Mouse (Mus musculus): ENCODE results near the gene Fbxo6. TPM values are rescaled to one million over a fixed set of nuclear protein-coding genes. Genes with fewer than 3 reads are reported as not detected.

Gene Fbxo6
- polyA plus RNA-seq, 1 experiment from 2014 or later, result 13.1 TPM

DNA sequence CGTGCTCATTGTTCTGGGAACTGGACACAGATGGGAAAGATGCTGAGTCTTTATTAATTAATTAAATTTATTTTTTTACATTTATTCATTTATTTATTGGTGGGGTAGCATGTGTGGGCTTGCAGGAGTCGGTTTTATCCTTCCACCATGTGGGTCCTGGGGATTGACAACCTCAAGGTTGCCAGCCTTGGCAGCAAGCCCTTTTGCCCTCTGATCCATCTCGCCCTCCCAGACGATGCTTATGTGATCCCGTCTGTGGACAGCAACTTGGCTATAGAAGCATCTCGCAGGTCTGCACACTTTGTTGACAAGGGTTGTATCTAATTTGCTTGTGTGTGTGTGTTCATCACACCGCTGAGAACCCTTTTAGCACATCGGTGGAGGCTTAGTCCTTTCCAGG lies 14.4 kb downstream of the Fbxo6 start:
- Histone ChIP-seq H3K4me2 (no peak overlapping the region), H3K4me1 (ENCODE audit: control insufficient read depth, insufficient read depth, low read length) (peaks cover 12% of the 10 kb centered on the region), H3K36me3 (ENCODE audit: control insufficient read depth, insufficient read depth, low read length) (no peaks in the 10 kb centered on the region), H3K9me3 (ENCODE audit: control insufficient read depth, low read length) (no peaks in the 10 kb centered on the region), H3K4me3 (ENCODE audit: low read depth, low read length) (no peak overlapping the region), H3K27me3 (ENCODE audit: control insufficient read depth, insufficient read depth, low read length) (peaks cover 8% of the 10 kb centered on the region), H3K9ac (ENCODE audit: low read length) (no peak overlapping the region), H3K27ac (ENCODE audit: low read depth, low read length) (no peak overlapping the region)
- ATAC-seq (ENCODE audit: low FRiP score) (no peak), DNase-seq (ENCODE audit: low spot score, missing footprints) (no peak)
- 71% methylated on average over 8 of the region's 8 CpGs for WGBS

DNA sequence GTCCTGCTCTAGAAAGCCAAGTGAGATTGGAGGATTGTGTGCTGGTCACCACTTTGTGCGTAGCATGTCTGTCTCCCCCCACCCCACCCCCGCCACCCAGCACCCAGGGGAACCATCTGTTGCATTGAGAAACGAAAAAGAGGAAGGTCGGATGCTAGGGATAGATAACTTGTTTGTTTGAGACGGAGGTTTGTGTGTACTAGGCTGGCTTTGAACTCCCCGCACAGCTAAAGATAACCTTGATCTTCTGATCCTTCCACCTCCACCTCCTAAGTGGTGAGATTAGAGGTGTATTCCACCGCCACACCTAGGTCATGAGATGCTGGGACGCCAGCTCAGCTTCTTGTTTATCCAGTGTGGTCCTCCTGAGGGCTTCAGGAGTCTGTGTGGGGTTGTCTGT lies 17.0 kb downstream of the Fbxo6 start:
- DNase-seq (ENCODE audit: low spot score, missing footprints) (no peak), ATAC-seq (ENCODE audit: low FRiP score) (no peak)
- H3K9ac ChIP-seq (ENCODE audit: low read length), result no peak overlapping the region
- H3K27ac ChIP-seq (ENCODE audit: low read depth, low read length), result no peak overlapping the region
- no peaks in the 10 kb centered on the region for H3K9me3 ChIP-seq (ENCODE audit: control insufficient read depth, low read length)
- peaks cover 15% of the 10 kb centered on the region for H3K27me3 ChIP-seq (ENCODE audit: control insufficient read depth, insufficient read depth, low read length)
- no peak overlapping the region for H3K4me2 ChIP-seq
- peaks cover 22% of the 10 kb centered on the region for H3K4me1 ChIP-seq (ENCODE audit: control insufficient read depth, insufficient read depth, low read length)
- no peak overlapping the region for H3K4me3 ChIP-seq (ENCODE audit: low read depth, low read length)
- H3K36me3 ChIP-seq (ENCODE audit: control insufficient read depth, insufficient read depth, low read length), result no peaks in the 10 kb centered on the region
- 80% methylated on average over 8 of the region's 8 CpGs for WGBS

DNA sequence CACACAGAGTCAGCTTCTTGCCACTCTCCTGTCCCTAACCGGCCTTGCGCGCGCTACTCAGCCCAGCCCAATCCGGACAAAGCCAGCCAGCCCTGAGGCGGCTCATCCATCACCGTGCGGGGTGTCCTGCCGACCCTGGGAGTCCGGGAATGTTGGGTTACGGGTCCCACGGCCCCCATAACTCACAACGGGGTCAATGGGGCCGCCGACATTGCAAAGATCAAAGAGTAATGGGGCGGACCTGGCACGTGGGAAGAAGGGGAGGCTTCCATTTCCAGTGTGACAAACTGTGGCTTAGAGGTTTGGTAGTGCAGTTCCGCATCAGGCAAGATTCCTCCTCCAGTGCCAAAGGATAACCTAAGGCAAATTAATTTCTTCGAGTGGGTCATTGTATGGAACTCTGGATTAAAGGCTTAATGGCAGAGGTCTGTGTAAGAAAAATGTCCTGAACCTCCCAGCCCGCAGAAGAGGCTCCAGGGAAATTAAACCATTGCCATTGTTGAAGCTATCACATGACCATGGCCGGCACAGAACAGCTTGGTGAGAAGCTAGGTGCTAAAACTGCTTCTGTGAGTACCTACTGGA lies 20.4 kb downstream of the Fbxo6 start:
- Histone ChIP-seq H3K4me1 (ENCODE audit: control insufficient read depth, insufficient read depth, low read length) (peaks cover 24% of the 10 kb centered on the region), H3K27ac (ENCODE audit: low read depth, low read length) (peak overlapping the region; percentile 99), H3K9ac (ENCODE audit: low read length) (peak overlapping the region; percentile 97), H3K27me3 (ENCODE audit: control insufficient read depth, insufficient read depth, low read length) (peaks cover 10% of the 10 kb centered on the region; the same call in 1 of the 2 replicates), H3K36me3 (ENCODE audit: control insufficient read depth, insufficient read depth, low read length) (no peaks in the 10 kb centered on the region), H3K9me3 (ENCODE audit: control insufficient read depth, low read length) (no peaks in the 10 kb centered on the region), H3K4me3 (ENCODE audit: low read depth, low read length) (peak overlapping the region; percentile 67), H3K4me2 (peak overlapping the region; percentile 79)
- DNase-seq (ENCODE audit: low spot score, missing footprints) (peak; percentile 95), ATAC-seq (ENCODE audit: low FRiP score) (peak; percentile 70)
- WGBS, result 1% methylated on average over 21 of the region's 21 CpGs

DNA sequence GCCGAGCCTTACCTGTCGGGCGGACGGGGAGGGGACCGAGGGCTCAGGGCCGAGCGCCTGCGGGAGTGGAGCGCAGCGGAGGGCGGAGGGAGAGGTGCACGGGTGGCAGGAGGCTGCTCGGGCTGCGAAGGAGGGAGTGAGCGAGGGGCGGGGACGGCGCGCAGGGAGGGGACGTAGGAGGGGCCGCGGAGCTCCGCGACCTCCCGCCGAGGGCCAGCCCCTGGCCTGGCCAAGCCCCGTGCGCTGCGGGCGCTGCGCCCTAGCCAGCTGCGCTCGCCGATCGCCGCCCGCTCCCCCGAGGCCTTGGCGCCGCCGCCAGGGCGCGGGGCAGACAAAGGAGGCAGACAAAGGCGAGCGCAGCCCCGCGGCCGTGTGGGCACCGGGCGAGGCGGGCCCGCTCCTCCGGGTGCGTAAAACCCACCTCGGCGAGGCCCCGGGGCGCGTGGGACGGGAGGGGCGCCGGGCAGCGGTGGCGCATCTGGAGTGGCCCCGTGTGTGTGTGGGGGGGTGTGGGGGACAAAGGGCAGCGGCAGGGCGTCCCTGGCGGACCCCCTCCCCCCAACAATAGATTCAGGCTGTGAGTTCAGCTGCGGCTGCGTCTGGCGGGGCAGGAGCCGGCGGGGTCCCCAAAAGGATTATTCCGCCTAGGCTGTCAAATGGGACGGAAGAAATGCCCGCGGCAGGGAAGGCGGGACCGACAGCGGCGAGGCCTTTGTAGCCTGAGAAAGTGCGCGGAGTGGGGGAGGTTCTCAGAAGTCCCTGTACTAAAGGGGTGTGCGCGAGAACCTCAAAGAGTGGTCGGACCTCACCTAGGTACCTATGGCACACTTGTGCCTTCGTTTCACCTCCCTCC lies 21.2 kb downstream of the Fbxo6 start, which contains the start of gene Draxin:
Gene Draxin, minus strand, starts transcription at position 138 of the 853 bp plus-strand sequence.
- Histone ChIP-seq H3K4me2 (peak within 1 kb of the TSS; percentile 79), H3K27me3 (ENCODE audit: control insufficient read depth, insufficient read depth, low read length) (peaks cover 10% of the 10 kb centered on the region; the same call in 1 of the 2 replicates), H3K9me3 (ENCODE audit: control insufficient read depth, low read length) (no peaks in the 10 kb centered on the region), H3K27ac (ENCODE audit: low read depth, low read length) (peak within 1 kb of the TSS; percentile 99), H3K4me1 (ENCODE audit: control insufficient read depth, insufficient read depth, low read length) (peaks cover 24% of the 10 kb centered on the region), H3K9ac (ENCODE audit: low read length) (peak within 1 kb of the TSS; percentile 97), H3K36me3 (ENCODE audit: control insufficient read depth, insufficient read depth, low read length) (no peaks in the 10 kb centered on the region), H3K4me3 (ENCODE audit: low read depth, low read length) (peak within 1 kb of the TSS; percentile 67)
- WGBS, result under 1% methylated on average over 66 of the region's 87 CpGs
- peak; percentile 97 for DNase-seq (ENCODE audit: low spot score, missing footprints)
- peak; percentile 90 for ATAC-seq (ENCODE audit: low FRiP score)

DNA sequence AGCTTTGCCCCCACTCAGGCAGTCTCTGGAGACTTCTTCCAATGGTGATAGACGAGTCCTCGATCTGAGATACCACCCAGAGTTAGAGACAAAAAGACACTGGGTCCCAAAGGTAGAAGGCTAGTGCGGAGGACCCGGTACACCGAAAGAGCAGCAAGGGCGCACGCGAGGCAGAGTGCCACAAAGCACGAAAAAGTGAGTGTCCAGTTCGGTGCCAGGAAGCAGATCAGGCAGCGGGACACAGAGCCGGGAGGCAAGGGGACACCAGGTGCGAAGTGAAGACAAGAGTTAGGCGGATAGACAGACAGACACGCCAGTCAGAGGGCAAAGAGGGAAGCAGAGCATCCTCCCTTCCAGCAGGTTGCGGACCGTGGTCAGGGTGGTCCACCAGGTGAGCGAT lies 21.8 kb downstream of the Fbxo6 start, which contains the start of gene Mad2l2:
Gene Mad2l2, plus strand, starts transcription at position 252 of the 400 bp plus-strand sequence.
- DNase-seq (ENCODE audit: low spot score, missing footprints), result peak; percentile 95
- H3K9ac ChIP-seq (ENCODE audit: low read length), result peak within 1 kb of the TSS; percentile 97
- H3K4me2 ChIP-seq, result peak within 1 kb of the TSS; percentile 79
- ATAC-seq (ENCODE audit: low FRiP score), result no peak
- no peaks in the 10 kb centered on the region for H3K36me3 ChIP-seq (ENCODE audit: control insufficient read depth, insufficient read depth, low read length)
- H3K27me3 ChIP-seq (ENCODE audit: control insufficient read depth, insufficient read depth, low read length), result peaks cover 10% of the 10 kb centered on the region; the same call in 1 of the 2 replicates
- H3K27ac ChIP-seq (ENCODE audit: low read depth, low read length), result peak within 1 kb of the TSS; percentile 99
- peaks cover 24% of the 10 kb centered on the region for H3K4me1 ChIP-seq (ENCODE audit: control insufficient read depth, insufficient read depth, low read length)
- WGBS, result 2% methylated on average over 18 of the region's 18 CpGs
- no peaks in the 10 kb centered on the region for H3K9me3 ChIP-seq (ENCODE audit: control insufficient read depth, low read length)
- H3K4me3 ChIP-seq (ENCODE audit: low read depth, low read length), result peak within 1 kb of the TSS; percentile 67

DNA sequence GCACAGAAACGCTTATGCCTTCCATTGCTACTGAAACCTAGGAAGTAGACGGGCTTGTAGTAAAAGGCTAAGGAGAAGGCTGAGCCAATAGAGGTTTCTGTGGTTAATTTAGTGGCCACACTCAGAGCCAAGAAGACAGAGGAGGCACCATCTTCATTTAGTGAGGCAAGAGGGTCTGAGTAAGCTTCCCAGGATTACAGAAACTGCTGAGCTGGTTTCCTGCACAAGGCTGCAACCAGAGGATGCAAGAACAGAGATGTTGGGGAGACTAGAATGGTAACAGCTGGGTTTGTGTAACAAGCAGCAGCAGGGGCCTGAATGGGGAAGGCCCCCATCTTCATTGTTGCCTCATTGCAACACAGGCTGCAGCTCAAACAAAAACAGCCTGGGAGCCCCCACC lies 23.3 kb downstream of the Fbxo6 start:
- Histone ChIP-seq H3K4me3 (ENCODE audit: low read depth, low read length) (peak overlapping the region; percentile 67), H3K36me3 (ENCODE audit: control insufficient read depth, insufficient read depth, low read length) (no peaks in the 10 kb centered on the region), H3K9me3 (ENCODE audit: control insufficient read depth, low read length) (no peaks in the 10 kb centered on the region), H3K4me2 (peak overlapping the region; percentile 79), H3K9ac (ENCODE audit: low read length) (peak overlapping the region; percentile 54), H3K4me1 (ENCODE audit: control insufficient read depth, insufficient read depth, low read length) (peaks cover 24% of the 10 kb centered on the region), H3K27ac (ENCODE audit: low read depth, low read length) (no peak overlapping the region), H3K27me3 (ENCODE audit: control insufficient read depth, insufficient read depth, low read length) (peaks cover 10% of the 10 kb centered on the region; the same call in 1 of the 2 replicates)
- no peak for DNase-seq (ENCODE audit: low spot score, missing footprints)
- no peak for ATAC-seq (ENCODE audit: low FRiP score)
- 82% methylated on average over 2 of the region's 2 CpGs for WGBS

DNA sequence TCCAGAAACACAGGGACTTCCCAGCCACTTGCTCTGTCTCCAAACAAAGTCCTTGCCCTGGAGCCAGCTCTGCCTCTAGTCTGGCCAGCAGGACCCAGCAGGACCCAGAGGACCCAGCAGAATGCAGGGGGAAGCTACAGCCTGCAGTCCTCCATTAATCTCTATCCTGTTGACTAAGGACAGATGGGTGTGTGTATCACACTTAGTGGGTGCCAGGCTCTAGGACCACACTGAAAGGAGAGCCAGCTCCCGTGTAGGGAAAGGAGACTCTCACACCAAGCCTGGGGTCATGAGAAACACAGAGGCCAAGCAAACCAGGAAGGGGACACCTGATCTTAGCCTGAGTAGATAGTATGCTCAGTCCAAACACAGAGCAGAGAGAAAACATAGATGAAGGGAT lies 23.7 kb downstream of the Fbxo6 start:
- ATAC-seq (ENCODE audit: low FRiP score), result no peak
- WGBS, result 68% methylated on average over 1 of the region's 1 CpGs
- no peak for DNase-seq (ENCODE audit: low spot score, missing footprints)
- H3K4me3 ChIP-seq (ENCODE audit: low read depth, low read length), result no peak overlapping the region; the same call in 1 of the 2 replicates
- no peak overlapping the region for H3K27ac ChIP-seq (ENCODE audit: low read depth, low read length)
- H3K36me3 ChIP-seq (ENCODE audit: control insufficient read depth, insufficient read depth, low read length), result no peaks in the 10 kb centered on the region
- peak overlapping the region; percentile 54; the same call in 1 of the 2 replicates for H3K9ac ChIP-seq (ENCODE audit: low read length)
- H3K4me2 ChIP-seq, result peak overlapping the region; percentile 79
- no peaks in the 10 kb centered on the region for H3K9me3 ChIP-seq (ENCODE audit: control insufficient read depth, low read length)
- H3K4me1 ChIP-seq (ENCODE audit: control insufficient read depth, insufficient read depth, low read length), result peaks cover 24% of the 10 kb centered on the region
- peaks cover 10% of the 10 kb centered on the region; the same call in 1 of the 2 replicates for H3K27me3 ChIP-seq (ENCODE audit: control insufficient read depth, insufficient read depth, low read length)

DNA sequence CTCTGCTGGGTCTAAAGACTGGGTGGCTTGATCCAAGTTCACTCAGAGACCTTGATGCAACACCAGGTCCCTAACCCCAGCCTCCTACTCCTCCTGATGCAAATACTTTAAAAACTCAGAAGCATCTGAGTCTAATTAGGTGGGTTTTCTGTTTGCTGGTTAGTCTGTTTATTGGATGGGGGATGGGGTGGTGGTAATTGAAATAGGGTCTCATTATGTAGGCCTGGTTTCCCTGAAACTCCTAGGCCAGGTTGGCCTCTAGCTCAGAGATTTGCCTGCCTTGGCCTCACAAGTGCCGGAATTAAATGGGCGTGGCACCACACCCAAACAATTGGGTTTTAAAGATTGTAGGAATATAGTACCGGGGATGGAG lies 29.3 kb downstream of the Fbxo6 start:
- DNase-seq (ENCODE audit: low spot score, missing footprints), result no peak
- no peak overlapping the region for H3K4me3 ChIP-seq (ENCODE audit: low read depth, low read length)
- no peak for ATAC-seq (ENCODE audit: low FRiP score)
- H3K4me1 ChIP-seq (ENCODE audit: control insufficient read depth, insufficient read depth, low read length), result peaks cover 11% of the 10 kb centered on the region
- no peak overlapping the region for H3K9ac ChIP-seq (ENCODE audit: low read length)
- no peaks in the 10 kb centered on the region for H3K9me3 ChIP-seq (ENCODE audit: control insufficient read depth, low read length)
- H3K27ac ChIP-seq (ENCODE audit: low read depth, low read length), result no peak overlapping the region
- no peak overlapping the region for H3K4me2 ChIP-seq
- H3K36me3 ChIP-seq (ENCODE audit: control insufficient read depth, insufficient read depth, low read length), result no peaks in the 10 kb centered on the region
- WGBS, result 69% methylated on average over 3 of the region's 3 CpGs
- H3K27me3 ChIP-seq (ENCODE audit: control insufficient read depth, insufficient read depth, low read length), result no peaks in the 10 kb centered on the region
